Mouse (Mus musculus) cerebellum, adult 11 months (tissue): ENCODE results near the gene Alcam.

Experiments used
- DNase-seq: peaks from one replicate; pipeline ENCODE4 v3.0.0; 2022

Gene Alcam

DNA sequence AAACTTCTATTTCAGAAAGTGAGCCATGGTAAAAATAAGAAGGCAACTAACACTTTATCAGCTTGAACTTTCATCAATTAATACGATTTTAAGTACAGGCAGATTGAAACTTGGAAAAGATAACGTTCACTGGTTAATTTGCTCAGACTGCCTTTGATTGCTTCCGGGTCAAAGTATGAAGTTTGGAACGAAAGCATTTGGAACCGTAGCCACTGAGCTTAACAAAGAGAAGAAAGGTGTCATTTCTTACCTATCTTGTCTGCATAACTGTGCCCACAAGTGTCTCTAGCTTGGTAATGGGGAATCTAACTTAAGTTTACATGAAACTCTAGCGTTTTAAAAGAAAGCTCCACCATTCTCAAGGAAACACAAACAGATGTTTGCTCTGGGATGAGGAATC is 14.9 kb downstream of the Alcam start:
- DNase-seq: no peak

DNA sequence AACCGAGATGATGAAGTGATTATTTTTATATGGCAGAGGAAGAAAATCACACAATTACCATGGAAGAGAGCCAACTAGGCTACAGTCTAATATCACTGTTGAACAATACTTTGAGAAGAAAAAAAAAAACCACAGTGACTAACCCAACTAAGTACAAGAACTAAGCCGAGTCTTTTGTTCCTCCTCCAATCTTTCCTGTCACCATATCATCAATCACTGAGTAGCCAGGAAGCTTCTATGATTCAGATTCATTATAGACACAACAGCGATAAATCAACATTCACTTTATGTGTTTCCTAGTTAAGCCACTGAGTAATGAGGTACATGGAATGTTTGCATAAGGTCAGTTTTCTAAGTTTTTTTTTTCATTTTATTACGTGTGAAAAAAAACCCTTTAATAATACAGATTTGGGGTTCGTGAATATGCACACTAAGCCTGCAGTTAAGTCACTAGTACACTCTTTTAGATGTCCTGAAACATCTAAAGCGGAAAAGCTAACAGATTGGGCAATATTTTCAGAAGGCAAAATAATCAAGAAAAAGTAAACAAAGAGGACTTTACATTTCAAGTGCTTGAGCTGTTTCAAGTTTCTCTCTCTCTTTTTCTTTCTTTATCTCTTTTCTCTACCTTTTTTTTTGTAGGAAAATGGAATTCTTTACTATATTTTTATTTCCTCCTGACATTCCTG is 15.5 kb downstream of the Alcam start:
- no peak for DNase-seq

DNA sequence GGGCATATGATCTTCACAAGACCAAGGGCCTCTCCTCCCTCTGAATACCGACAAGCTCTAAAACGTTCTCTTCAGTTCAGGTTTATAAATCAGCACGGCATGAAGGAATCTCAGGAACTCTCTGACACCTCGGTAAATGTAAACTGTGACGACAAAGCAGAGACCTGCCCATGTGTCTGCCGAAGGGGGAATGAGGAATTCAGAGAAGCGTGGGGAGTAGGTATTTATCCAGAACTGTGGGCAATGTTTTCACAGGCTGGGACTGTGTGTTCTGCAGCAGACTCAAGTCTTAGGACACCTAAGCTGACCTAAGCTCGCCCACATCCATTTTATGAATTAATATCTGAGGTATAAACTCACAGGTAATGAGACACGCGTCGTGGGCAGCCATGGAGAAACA is 20.7 kb downstream of the Alcam start:
- DNase-seq: no peak

DNA sequence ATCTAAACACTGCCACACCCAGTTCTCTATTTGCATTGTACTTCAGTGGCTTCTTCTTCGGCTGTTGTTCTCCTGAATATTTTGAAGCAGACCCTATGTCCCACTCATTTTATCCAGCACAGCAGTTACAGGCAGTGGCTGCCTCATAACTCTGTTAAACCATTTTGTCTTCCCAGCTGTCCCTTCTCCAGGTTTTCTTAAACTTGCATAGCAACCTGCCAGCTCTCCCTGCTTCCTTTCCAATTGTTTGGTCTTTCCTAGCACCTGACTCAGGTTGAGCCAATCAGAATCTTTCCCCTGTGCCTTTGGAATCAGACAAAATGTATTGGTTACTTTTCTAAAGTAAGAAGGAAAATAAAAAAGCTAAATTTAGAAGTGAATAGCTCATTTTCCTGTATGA is 21.8 kb downstream of the Alcam start:
- no peak for DNase-seq

DNA sequence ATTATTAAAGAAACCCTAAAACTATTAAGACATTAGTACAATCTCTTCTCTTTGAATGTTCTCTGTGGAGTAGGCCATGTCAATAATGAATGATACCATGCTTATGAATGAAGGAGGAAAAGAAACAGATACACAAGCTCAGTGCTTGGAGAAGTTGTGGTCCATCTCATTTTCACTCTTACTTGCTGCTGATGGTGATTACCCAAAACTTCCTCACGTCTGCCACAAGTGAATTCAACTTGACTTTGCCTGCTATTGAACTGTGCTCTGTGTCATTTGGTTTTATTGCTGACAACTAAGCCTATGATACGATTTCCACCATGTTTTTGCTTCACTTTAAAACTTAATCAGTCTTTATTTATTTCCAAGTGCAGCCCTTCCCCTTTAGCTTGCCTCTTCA is 22.3 kb downstream of the Alcam start:
- DNase-seq: no peak

DNA sequence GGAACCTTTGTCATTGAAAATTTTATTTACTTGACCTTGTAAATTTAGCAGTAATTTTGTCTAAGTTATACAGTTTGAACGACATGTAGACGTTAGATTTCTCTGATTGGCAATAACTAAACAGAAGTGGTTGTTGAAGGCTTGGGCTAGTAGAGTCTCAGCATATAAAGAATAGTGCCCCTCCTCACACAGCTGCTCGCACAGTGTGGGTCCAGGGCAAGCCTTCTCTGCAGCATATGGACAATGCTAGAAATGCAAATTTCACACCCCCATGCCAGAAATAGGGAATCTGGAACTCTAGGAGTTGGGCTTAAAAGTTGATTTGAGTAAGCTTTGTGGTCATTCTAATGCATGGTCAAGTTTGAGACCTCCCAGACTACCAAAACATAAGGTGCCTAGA is 23.8 kb downstream of the Alcam start:
- no peak for DNase-seq

DNA sequence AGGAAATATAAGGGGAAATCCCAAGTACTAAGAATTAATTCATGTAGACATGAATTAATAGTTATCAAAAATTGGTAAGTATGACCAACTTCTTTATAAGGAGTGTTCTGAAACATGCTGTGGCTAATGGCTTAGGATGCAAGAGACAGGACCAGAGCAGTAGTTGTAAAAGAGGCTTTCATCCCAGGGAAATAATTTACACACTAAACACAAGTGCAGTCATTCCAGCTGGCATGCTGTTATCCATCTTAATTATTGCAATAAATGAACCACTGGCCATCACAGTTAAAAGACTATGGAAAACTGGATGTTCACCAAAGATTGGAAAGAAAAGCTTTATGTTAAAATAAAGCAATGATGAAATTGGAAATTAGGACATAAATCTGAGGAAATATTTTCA is 24.2 kb downstream of the Alcam start:
- DNase-seq: no peak

DNA sequence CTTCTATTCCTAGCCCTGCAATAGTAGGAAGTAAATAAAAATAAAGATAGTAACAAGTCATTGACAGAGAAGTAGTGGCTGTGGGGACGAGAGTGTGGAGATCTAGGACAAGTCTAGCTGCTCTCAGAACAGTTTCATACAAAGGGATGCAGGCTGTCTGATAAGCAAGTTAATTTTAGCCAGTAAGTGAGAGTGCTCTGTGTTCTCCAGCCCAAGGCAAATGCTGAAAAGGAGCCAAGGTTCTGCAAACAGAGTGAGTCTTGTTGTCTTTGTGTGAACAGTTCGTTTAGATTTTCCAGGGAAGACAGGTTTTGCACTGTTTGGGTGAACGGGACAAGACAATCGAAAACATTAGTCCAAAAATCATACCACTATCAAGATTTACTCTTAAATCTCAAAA is 25.4 kb downstream of the Alcam start:
- no peak for DNase-seq

DNA sequence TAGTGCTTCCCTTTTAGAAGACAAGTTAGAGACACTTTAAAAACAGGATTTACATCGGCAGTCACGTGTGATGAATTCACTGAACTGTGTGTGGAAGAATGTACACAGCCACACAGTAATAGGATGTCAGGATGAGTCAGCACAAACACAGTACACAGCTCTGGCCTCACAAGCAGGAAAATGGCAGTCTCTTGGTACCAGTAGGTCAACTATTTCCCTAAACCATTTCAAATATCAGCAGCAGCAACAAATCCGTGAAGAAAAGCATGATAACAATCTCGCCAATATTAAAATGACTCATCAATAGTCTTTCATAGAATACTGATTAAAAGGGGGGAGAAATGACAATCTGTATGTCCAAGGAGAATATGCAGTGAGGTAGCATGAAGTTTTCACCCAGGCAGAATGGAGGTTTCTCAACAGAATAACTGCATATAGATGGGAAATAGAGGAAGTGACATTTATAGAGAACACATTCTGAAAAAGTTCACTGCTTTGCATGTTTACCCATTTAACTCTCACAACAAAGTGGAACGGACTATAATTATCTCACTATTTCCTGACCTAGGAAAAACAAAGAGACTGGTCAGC is 35.2 kb downstream of the Alcam start:
- DNase-seq: no peak

DNA sequence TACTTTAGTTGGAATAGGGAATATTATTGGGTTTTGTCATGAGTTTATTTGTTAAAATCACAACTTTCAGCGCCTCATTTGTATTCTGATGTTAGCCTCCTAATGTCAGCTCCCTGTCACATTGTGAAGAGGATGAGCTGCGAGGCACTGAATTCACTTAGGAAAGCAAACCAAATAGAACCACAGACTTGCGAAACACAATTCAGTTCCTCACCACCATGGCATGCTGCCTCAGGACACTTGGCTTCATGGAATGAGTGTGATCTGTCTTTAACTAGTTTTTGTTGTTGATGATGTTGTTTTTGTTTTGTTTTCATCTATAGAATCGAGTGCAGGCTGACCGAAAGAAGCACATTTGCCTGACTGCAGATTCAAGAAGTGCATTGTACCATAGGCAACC is 35.9 kb downstream of the Alcam start:
- DNase-seq: no peak

DNA sequence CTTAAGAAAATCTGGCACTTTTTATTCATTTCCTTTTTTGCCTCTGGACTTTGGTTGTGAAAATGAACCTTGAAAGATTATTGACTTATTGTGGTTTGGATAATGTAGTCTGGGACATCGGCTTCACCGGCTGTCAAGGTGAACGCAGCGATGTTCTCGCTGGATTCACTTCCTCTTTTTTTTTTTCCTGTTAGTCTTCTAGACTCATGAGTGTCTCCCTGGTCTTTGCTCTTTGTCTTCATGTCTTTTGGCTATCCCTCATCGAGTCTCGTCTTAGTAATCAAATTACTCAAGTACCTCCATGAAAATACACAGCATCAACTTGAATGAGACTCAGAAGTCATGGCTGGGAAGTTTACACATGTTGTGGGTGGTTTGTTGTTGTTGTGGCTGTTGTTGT is 36.7 kb downstream of the Alcam start:
- DNase-seq: no peak

DNA sequence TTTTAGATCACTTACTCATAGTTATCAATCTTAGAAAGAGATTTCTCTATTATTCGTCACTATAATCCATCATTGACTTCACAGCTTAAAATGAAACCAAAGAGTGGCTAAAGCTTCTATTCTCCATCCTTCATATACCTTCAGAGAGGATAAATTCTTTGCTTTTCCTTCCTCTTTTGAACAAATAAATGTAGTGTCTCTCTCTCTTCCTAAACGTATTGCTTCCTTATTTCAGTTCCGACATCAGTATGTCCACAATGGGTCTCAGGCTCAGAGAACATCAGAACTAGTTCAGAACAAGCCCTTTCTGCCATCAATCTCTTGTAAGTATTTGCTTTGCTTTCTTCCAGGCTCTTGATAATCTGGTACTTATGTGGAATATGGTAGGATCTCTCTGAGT is 40.2 kb downstream of the Alcam start:
- no peak for DNase-seq

DNA sequence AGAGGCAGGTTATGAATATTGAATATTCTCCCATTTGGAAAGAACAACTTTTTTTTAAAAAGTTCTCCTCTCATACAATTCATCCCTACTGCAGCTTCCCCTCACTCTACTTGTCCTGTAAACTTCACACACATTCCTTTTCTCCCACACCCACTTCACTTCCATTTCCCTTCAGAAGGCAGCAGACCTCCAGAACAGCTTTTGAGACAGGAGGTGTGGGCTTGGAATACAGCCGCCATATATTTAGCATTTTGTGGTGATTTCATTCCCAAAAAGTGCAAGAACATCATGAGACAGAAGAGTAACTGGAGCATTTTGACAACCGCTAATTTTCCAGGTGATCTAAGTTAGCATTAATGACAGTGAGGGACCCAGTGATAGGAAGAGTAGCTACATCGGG is 47.8 kb downstream of the Alcam start:
- no peak for DNase-seq

DNA sequence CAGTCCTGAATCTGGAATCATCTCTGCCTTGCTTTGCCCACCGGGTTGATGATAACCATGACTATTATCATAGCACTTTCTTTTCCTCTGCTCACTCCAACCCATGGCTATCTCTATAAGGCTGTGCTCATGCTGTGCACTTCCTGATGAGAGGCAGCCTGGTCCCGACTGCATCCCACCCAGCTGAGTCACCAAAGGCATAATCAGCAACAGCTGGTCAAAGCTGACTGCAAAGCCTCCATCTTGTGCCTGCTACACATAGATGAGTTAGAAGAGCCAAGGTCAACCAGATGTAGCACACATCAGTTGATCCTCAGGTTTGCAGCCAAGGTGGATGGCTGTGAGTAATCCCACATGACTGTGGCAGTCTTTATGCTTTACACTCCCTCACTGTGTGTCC is 48.6 kb downstream of the Alcam start:
- DNase-seq: no peak

DNA sequence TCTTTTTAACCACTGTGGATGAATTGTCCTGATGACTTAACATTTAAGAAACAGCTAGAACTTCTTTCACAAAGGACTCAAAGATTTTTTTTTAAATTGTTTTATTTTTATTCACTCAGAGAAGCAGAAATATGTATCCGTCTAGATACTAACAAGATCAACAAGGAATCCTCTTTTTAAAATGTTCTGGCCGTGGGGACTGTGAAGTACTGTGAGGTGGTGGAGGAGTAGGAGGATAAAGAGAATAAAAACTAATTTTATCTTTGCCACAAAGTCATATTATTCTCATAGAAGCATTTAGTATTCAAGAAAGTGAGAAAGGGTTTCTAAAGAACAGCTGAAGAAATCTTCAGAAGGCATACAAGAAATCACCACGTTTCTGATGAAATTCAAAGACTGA is 54.8 kb downstream of the Alcam start:
- no peak for DNase-seq

DNA sequence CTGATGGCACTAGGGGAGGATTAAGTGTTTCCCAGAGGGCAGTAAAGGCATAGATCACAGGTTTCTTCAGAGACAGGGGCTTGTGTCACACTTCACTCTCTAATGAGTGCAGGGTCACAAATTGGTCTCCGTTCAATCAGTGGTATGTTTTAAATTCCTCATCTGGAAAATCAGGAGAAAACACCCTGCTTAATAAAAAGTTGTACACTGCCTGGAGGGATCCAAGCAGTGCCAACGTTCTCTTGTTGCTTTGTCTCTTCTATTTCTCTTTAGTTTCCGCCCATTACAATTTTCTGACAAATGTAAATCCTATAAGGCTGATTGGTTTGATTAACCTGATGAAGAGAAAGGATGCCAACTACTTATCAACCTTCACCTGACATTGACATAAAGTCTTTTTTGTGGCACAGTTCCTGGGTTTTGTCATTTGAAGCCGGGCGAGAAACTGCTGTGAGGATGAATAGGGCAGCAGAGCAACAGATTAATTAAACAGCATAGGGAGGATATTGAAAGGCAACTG is 67.0 kb downstream of the Alcam start:
- DNase-seq: no peak

DNA sequence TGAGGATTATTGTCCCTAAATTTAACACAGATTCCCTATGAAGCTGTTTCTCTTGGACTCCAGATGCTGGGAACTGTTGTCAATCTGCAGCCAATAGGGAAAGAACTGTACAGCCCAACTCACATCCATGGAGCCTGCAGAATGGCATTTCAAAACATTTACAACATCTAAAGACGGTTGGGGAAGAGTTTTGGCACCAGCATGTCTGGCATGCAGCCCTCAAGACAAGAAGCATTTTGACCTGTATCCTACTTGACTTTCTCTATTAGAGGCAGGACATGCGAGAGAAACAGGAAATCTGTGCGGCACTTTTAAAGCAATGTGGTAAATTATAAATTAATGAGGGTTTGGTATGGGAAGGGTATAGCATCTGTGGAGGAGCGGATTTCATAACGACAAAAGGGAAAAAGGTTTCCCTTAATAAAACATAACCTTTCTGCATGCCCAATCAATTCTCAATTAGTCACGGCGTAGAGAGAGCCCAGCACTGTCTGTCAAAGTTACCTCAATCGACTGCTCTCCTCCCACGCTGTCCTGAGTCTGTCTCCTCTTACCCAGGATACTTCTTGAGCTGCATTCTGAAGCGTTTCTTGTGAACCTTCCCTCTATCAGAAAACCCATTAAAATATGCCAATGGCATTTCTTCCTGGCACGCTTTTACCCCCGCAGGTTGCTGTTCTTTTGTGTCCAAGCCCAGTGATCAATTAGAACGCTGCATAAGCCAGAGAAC is 70.3 kb downstream of the Alcam start:
- DNase-seq: no peak

DNA sequence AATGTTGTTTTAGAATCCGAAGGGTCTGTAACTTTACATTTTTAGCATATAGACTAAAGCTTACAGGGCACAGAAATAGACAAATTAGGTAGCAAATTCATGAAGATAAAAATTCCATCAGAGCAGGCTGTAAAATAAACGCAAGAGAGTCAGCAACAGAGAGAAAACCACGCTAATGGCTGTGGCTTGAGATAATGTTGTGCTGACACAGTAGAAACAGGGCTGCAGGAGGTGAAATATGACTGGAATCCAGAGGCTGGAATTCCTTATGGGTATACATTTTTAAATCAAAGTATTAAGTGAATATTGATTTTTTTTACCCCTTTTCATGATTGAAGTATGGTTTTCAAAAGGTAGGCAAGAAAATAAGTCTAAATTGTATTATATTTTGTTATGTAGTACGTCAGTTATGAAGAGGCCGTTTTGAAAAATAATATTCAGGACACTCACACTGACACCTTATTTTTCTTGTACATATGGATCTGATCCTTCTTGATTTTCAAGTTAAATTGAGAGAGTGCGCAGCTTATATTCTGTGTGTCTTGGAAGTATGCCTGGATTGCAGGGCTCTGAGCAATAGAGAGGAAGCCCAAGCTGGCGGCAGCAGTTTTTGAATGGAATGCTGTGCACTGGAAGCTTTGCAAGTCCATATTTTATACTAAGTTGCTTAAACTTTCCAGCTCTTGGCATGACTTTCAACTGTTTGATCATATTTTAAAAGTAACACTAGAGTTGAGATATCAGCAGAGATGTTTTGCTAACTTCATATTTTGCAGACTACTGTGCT is 74.9 kb downstream of the Alcam start:
- DNase-seq: no peak

DNA sequence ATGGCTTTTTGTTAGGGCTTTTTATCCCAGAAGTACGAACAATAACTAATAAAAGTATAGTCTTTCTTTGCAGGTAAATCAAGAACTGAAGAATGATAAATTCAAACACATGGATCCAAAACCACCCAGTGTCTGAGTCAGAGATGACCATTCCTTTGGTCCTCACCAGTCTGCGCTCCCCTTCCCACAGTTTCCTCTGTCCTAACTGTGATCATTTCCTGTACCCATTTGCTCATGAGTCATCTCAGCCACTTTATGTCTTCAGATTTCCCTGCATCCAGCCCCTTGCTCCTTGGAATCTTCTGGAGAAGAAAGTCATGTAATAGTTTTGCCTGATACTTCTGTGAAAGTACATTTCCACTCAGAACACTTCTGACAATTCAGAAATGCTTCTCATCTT is 77.0 kb downstream of the Alcam start:
- no peak for DNase-seq

DNA sequence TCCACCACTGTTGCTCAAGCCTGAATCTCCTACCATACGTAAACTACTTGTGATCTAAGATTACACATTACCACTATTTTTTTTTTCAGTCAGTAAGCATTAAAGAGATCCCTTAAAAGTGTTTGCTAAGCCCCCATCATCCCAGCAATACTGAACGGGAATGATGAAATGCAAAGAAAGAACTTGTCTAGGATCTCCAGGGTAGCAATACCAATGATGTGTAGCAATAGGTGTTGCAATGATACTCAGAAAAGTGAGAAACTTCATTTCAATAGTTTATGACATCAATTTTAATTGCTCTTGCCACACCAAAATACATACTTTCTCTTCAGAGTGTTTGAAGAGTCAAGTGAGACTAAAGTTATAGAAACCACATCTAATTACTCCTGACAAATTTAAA is 81.9 kb downstream of the Alcam start:
- DNase-seq: no peak

DNA sequence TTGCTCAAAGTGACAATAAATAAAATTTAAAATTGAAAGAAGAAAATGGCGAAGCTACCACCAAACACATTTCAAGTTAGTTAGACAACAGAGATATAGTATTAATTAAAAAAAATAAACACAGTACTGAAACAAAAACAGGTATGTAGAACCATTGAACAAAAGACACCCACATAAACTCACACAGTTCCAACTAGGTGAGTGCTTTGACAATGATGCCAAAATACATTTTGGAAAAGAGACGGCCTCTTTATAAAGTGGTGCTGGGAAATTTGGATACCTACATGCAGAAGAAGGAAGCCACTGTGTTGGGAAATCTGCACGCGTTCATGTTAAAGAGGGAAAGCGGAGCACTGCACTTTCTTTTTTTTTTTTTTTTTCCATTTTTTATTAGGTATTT is 85.4 kb downstream of the Alcam start:
- no peak for DNase-seq

DNA sequence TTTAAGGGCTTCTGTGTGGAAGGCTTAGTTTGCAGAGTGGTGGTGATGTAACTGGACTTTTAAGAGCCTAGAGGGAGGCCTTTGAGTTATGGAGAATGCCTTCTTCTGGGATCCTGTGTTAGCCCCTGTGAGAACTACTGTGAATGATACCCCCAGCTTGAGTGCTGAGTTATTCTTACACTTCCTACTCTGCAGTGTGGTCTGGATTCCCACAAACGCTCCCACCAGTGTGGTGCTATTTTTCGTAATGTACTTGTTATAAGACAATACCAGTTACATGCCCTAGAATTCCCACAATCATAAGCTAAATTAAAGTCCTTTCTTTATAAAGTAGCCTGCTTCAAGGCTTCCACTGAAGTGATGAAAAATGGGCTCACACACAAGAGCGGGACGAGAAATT is 87.0 kb downstream of the Alcam start:
- DNase-seq: no peak

DNA sequence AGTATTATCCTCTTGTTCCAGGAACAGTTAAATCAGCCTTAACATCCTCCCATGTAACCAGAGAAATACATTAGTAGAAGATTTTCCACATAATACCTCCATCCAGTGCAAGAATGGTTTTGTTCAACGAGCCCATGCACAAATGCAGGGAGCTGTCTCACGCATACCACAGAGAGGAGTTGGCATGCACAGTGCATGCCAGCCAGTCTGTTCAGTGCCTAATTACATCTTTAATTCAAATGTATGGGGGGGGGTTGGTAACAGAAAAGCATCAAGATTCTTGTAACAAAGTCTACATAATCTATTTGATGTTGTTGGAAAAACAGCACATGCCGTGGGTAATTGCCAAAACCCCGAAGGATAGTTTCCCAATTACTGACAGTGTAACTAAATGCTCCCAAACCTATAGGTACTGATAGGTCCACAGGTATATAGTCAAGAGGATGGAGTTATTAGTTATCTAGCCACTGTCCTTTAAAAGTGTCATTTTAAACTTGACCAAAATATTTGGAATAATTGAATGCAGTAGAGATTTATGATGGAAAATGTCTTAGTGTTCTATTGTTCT is 89.8 kb downstream of the Alcam start:
- no peak for DNase-seq
